Mouse (Mus musculus): Measurements from ENCODE around the gene Pam. TPM values are rescaled to one million over a fixed set of nuclear protein-coding genes. Genes with fewer than 3 reads are reported as not detected.

Gene Pam
- total RNA-seq, 2 experiments from 2014 or later, result 99.1 to 125 TPM

DNA sequence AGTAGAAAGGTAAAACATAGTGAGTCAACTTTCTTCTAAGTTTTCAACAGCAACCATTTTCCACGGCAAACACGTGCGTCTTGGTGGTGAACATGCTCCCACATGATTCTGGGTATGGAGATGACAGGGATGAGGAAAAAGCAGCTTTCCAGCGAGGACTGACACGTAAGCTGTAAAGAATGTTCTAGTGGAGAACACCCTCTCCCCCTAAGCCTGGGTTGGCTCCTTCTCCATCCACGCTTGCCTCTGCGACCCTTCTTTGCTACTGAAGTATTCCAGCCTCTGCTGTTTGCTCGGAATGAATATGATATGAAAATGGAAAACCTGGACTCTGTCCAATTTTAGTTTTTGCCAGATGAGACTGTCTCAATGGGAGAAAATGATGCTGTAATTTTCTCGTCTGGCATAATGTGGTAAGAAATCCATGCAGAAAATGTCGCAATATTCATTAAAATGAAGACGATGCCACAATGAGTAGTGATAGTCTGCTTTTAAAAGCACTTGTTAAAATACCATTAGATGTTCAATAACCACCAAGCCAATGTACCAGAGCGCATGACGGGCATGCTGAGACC lies 243.8 kb downstream of the Pam start:
- no peak for DNase-seq (ENCODE audit: low spot score in 2 of 2)

DNA sequence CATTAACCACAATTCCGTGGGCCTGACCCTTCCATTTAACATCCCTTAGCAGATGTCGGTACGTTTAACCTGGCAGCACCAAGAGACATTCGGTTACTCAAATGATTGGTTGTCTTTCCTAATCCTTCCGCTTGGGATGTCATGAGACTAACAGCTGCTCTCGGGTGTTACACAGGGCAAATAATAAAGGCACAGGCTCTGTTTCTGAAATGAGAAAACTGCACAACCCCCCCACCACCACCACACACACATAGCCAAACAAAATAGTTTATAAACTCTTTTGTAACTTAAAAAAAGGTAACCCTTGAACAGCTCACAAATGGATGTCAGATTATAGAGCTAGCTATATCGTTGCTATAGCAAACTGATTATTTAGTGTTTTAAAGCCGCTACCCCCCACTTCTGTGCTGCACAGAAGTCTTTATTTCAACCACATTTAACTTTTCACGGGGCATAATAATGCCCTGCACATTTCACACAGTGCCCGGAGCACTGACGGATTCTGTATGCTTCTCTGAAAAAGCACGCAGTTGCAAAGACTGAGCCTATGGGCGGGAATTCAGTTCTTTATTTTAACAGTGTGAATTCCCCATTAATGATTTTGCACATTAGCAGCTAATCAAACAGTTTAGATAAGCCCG lies 246.7 kb downstream of the Pam start:
- no peak for DNase-seq (ENCODE audit: low spot score in 2 of 2)

DNA sequence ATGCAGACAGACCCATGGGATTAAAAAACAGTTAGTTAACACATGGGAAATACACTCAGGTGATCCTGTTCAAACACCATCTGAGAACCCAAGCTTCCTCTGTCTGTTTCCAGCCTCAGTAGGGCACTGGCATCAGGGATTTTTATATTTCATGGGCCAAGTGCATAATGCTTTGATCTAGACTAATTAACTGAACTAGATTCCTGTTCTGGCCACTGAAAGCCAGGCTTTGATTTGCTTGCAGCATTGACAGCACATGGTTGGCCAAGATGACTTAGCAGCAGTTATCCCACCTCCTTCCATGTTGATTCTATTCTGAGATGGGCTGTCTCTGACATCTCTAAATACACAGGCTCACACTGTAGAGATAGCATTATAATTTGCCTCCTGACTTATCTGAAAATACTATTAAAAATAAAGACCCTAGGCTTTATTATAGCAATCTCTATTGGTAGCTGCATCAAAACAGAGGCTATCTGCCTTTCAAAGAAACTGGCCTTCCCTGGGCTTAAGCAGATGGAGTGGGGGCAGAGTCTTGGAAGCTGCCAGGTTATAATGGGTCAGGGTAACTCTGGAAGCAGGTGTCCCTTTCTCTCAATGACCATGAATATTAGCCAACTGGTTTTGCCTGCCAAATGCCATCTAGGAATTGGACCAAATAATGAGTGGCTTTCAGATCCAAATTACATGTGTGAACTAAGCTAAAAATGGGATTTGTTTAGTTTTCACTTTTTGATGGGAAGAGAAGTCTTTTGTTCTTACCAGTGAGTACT lies 252.0 kb downstream of the Pam start:
- DNase-seq (ENCODE audit: low spot score in 2 of 2), result no peak

DNA sequence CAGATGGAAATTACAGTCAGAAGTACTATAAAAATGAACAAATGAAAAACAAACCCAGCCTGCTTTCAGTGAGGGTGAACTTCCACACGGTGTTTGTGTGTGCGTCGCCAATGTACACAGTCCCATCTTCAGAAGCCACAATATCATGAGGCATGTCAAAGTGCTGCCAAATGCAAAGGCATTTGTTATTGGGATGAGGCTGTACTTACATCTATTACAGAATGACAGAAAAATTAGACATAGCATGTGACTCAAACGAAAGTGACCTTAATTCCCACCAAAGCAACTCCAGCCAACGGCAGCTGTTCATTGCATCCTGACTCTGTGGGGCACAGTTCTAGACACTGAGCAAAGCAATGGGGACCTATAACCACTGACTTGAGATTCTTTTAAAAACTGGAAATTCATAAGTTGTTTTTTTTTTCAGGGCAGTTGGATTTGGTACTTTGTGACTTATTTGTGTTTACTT lies 261.1 kb downstream of the Pam start:
- no peak for DNase-seq (ENCODE audit: low spot score in 2 of 2)

DNA sequence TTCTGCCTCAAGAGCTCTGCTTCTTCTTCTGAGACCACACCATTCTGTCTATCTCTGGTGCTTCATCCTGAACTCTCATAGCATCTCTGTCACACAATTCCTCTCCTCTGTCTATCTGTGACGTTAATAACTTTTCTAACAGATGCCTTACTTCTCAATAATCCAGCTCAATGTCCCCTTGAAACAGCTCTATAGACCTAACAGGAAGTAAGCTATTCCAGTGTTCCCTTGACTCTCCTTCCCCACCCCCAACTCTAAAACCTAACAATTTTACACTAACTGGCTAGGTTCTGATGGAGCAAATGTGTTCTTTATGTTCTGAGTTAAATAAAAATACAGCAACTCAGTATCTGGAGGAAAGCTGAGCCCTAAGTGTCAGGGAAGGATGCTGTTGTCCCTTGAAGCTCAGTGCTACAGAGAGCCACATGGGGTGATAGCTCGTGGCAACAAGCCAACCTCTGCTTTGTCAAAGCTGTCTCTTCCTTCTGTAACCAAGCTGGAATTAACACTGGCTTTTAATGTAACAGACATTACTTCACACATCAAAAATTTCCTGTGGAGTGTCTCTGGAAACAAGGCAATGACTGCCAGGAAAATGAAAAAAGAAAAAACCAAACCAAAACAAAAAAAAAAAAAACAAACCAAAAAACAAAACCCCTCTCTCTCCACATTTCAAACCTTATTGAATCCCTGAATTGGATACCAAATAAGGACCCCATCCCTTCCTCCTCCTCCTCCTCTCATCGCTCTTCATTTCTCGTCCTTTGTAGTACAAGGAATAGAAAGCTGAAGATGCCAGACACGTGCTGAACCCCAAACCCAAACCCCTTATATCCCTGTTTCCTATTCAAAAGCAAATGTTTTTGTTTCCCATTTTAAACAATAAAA lies 261.7 kb downstream of the Pam start:
- peak in 1 of 2 experiments; percentile 65 for DNase-seq (ENCODE audit: low spot score in 2 of 2)

DNA sequence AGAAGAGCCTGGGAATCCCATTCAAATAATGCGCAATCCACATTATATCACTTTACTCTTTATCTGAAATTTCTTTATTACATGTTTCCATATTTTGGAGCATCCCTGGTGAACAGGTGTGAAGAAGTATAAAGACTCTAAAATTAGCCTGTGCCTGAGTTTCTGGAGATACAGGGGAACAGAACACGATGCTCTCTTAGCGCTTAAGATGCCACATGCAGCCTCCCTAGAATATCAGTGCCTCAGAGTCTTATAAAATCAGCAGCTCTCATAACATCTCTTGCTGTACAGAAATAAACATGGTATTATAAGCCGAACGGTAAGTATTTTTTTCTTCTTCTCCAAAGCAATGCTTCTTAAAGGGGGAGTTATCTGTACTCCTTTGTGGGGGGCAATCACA lies 267.4 kb downstream of the Pam start:
- DNase-seq (ENCODE audit: low spot score in 2 of 2), result no peak

DNA sequence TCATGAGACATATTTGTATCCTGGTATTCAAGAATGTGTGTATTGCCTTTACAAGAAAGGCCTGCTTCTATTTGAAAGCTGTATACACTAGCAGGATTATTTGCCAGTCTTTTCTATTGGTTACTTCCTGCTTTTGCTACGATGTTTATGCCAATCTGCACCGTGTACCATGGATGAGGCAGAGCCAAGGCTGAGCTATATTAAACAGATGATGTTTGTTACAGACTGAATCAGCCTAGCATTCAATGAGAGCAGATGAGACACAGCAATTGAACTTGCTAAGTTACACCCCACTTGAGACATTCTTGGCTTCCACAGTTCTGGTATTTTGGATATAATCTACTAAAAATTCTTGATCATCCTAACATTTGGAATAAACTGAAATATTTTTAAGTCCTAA lies 267.9 kb downstream of the Pam start:
- DNase-seq (ENCODE audit: low spot score in 2 of 2), result no peak

DNA sequence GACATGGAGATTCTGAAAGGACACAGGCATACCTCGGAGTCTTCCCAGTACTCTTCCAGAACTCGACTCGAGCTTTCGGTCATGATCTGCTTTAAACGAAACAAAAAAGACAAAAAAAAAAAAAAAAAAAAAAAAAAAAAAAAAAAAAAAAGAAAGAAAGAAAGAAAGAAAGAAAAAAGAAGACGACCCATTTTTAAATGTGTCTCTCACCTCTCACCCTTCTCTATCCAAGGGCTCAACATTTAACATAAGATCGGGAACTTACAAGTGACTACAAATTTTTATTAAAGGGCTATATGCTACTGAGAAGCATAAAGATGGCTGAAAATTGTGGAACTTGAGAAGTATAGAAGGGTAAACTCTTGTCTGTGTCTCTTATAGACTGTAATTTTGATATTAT lies 272.5 kb downstream of the Pam start:
- DNase-seq (ENCODE audit: low spot score in 2 of 2), result no peak

DNA sequence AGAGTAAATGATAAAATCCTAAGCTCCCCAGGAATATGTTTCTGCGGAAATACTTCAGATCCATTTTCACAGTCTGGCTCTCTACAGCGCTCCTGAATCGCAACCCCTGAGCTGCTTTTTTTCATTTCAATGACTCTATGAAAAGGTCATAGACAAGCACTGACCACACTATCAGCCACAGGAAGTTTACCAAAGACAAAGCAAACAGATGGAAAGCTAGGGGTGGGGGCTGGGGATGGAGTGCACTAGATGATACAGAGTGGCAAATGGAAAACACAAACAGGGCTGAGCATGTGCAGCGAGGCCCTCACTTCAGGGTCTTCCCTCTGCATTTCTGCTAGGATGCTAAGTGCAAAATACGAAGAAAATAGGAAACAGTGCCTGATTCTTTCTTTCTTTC lies 273.2 kb downstream of the Pam start:
- no peak for DNase-seq (ENCODE audit: low spot score in 2 of 2)

DNA sequence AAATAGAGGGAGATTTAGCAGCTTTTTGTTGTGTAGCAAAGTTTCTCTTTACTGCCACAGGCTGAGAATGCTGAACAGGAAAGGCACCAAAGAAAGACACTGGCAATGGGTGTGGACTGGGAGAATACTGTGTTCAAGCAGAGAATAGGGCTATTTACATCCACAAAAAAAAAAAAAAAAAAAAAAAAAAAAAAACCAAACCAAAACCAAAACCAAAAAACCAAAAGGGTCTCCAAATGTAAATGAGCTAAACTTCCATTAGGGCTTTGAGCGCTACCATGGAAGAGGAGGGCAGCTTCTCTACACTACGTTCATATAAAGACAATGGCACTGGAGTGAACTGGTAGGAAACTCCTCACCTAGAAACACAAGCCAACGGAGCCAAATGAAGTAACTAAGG lies 274.2 kb downstream of the Pam start:
- no peak for DNase-seq (ENCODE audit: low spot score in 2 of 2)

DNA sequence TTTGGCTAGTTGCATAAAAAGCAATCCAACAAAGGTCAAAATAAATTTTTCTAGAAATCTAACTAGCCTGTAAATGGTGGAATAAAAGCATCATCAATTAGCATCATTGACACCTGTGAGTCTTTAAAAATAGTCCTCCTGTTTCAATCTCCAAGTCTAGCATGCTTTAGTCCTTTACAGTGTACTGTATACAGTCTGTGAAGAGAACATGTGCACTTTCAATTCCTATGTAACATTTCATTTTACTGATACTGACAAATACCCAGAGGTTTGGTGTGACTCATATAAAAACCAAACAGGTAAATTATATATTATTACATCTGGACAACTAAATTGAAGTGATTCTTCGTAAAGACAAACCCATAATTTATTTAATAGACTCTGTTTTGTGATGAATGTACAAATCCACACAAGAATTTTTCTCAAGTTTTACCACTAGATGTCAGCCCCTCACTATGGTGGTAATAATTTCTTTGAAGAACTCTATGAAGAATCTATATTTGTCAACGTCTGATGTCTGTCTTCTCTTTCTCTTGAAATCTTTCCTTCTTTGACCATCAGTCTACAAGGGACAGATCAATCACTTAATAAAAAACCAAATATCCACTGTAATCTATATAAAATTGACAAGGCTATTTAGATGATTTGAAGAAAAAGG lies 286.1 kb downstream of the Pam start:
- no peak for DNase-seq (ENCODE audit: low spot score in 2 of 2)

DNA sequence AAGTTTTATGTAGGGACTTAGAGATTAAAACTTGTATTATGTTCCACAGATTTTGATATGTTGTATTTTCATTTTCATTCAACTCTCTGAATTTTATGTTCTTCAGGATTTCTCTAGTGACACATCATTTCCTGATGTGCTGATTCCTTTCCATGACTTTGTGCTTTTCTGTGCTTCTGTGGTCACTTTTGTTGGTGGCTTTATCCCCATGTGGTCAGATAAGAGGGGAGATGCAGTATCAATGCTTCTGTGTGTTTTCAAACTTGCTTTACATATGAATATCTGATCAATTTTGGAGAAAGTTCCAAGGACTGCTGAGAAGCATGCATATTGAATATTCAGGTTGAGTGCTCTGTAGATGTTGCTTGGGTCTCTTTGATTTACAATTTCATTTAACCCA lies 290.9 kb downstream of the Pam start:
- no peak for DNase-seq (ENCODE audit: low spot score in 2 of 2)

DNA sequence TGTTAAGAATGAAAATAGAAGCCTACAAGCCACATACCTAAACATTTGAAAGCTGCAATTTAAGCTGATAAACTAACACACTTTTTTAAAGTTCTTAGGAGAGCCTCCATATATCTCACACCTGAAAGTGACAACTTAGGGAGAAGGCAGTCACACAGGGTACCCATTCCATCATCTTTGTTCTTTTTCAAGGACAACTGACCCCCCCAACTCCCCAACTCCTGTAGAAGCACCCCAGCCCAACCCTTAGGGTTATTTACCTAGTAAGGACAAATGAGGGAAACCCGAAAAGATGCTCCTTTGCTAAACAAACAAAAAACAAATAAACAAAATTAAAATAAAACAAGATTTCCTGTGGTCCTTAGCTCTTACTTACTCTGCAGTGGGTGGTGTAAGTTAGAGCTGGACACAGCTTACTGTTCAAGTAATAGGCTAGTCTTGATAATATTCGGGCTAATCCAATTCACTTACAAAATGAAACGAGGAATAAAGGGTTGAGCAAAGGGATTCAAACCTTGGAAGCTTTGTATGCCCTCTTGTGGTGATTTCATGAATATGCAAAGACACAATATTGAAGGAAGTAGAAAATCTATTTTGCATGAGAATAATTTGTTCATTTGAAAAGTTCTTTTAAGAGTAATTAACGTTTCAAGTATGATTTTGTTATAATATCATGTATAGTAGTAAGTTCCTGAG lies 293.1 kb downstream of the Pam start:
- no peak for DNase-seq (ENCODE audit: low spot score in 2 of 2)

DNA sequence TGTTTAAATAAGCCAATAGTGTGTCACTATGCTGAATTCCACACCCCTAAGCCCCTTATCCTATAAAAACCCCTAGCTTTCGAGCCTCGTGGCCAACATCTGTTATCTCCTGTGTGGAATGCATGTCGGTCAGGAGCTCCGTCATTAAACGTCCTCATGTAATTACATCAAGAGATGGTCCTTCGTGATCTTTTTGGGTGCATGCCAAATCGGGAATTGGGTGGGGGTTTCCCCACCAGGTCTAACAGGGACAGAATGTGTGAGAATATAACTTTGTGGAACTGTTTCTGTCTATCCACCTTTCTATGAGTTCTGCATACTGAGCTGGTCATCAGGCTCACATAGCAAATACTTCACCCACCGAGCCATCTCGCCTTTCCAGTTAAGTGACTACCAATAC lies 299.5 kb downstream of the Pam start:
- DNase-seq (ENCODE audit: low spot score in 2 of 2), result no peak

DNA sequence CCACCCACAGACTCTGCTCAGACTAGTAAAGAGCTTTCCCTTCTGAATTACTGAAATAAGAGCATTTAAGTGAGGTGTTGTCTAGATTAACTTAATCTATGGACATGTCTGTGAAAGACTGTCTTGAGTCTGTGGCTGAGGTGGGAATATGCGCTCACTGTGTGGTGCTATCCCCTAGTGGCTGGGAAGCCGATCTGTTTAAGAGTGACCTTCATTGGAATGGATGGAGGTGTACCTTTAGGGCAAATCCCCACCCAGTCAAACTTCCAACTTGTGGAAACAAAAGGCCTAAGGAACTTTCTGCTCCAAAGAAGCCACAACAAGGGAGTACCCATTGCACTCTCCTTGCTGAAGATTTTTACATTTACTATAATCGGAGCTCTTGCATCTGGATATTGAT lies 301.3 kb downstream of the Pam start:
- no peak for DNase-seq (ENCODE audit: low spot score in 2 of 2)

DNA sequence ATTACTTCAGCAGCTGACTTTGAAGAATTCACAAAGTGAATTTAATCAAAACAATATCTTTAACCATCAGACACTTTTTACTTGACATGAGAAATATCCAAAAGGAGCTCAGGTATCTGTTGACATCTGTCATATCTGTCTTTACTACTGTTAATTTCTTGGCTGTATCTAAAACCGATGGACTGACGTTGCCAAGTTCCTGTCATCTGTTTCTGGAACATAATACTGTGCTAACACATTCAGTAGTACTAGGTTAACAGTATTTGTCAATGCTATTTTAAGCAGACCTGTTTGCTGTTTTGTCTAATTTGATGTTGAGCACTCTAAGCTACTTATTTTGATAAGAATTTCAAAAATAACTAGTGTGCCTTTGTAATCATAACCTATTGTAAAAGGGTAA lies 307.0 kb downstream of the Pam start:
- no peak for DNase-seq (ENCODE audit: low spot score in 2 of 2)

DNA sequence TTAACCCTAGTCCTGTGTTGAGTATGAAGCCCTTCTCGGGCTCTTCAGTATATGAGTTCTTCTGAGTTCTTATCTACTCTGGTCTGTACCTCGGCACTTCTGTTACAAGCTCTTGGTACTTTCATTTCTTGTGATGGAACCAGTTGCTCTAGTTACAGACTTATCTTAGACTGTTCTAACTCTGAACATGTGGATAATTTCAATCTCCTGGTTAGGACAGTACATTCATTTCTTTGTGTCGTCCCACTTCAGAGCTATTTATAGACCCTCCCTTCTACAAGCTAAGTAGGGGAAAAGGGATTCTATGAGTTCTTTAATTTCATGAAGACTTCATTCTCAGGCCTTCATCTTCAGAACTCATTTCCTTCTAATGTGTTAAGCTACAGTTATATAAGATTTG lies 307.8 kb downstream of the Pam start:
- DNase-seq (ENCODE audit: low spot score in 2 of 2), result no peak

DNA sequence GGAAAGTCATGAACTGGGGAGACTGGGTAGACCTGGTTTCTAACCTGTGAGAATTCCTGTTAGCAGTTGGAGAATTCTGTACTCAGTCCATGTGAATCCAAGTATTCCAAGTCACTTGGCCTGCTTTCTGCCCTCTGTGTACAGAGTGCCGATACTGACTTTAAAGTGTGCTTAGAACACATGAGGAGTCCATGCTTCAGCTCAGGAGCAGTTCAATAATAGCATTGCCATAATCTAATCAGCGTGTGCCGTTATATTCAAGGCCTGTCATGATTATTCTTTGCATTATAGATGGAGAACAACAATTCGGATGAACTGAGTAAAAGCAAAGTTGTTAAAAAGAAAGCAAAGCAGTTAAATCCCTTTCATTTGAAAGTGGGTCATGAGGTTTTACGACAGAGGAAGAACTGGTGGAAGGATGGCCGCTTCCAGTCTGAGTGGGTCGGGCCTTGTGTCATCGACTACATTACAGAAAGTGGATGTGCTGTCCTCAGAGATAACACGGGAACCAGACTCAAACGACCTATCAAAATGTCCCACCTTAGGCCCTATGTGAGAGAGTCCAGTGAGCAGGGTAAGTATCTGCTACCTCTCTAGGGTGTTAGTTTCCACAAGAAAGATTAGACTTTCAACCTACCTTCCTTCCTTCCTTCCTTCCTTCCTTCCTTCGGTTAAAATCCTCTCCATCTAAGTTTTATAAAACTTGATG lies 309.6 kb downstream of the Pam start:
- no peak for DNase-seq (ENCODE audit: low spot score in 2 of 2)

DNA sequence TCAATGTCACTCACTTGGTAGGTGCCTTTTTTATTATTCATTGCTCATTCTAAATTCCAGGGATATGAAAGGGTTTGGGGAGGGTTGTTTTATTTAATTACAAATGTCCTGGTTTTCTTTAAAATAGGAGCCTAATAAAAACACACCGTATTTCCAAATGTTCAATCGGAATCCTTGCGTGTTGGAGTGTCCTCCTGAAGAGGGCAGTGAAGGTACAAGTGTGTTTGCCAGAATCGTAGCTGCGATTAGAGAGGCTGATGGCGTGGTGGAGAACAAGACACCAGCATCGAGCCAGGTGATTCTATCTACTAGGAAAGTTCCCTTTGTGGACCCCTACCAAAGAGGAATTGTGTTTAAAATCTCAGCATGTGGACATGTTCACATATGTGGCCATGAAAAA lies 310.5 kb downstream of the Pam start:
- no peak for DNase-seq (ENCODE audit: low spot score in 2 of 2)

DNA sequence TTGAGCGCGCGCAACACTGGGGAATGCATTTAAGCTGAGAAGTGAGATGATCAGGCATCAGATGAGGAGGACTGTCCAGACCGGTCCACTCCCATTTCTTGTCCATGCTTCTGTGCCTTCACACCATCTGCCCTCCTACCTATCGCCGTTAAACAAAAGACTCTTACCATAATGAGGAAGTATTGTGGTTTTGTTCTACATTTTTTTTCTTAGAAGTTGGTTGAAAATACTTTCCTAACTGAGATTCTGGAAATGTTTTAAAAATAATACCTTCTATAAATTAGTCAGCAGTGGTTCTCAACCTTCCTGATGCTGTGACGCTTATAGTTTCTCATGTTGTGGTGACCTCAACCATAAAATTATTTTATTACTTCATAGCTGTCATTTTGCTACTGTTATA lies 313.8 kb downstream of the Pam start:
- no peak for DNase-seq (ENCODE audit: low spot score in 2 of 2)

All from gastrocnemius, postnatal 4 days (tissue).